Mouse (Mus musculus) heart, adult 2 months (tissue): ENCODE data around the gene Elmo2. TPM values are rescaled to one million over a fixed set of nuclear protein-coding genes. Genes with fewer than 3 reads are reported as not detected.

Experiments
- DNase-seq, 2 experiments: peaks; one replicate each; pipeline ENCODE4 v3.0.0; 2021
- H3K27ac ChIP-seq: fragments of 200-600 bp; 2 replicates; pipeline ENCODE4 v1.8.1; 2022
- H3K27me3 ChIP-seq: fragments of 200-500 bp; 2 replicates; pipeline ENCODE4 v1.6.1; 2012; ENCODE audit warnings: mild to moderate bottlenecking, low read length, inconsistent platforms, mixed read lengths; ENCODE audit not compliant: control insufficient read depth, insufficient read depth
- H3K36me3 ChIP-seq: fragments of 200-500 bp; 2 replicates; pipeline ENCODE4 v1.6.1; 2012; ENCODE audit warnings: low read length, inconsistent platforms; ENCODE audit not compliant: control insufficient read depth, insufficient read depth
- H3K4me1 ChIP-seq: fragments of 200-500 bp; 2 replicates; pipeline ENCODE4 v1.6.1; 2011; ENCODE audit warnings: low read length; ENCODE audit not compliant: control insufficient read depth, insufficient read depth
- H3K4me3 ChIP-seq: fragments of 200-600 bp; 2 replicates; pipeline ENCODE4 v1.8.1; 2022
- H3K79me2 ChIP-seq: fragments of 200-500 bp; replicated peaks from 2 replicates; pipeline ENCODE4 v1.6.1; 2012; ENCODE audit warnings: mild to moderate bottlenecking, inconsistent platforms, low read length, moderate library complexity, mixed read lengths; ENCODE audit not compliant: control insufficient read depth, insufficient read depth
- H3K9ac ChIP-seq: fragments of 200-500 bp; 2 replicates; pipeline ENCODE4 v1.6.1; 2012; ENCODE audit warnings: low read depth, mild to moderate bottlenecking, control low read depth, inconsistent platforms, low read length, mixed read lengths
- CTCF ChIP-seq: fragments of 200-600 bp; IDR thresholded peaks from 2 replicates; pipeline ENCODE4 v1.8.1; 2022; ENCODE audit warnings: antibody characterized with exemption, mild to moderate bottlenecking, moderate library complexity
- EP300 ChIP-seq: fragments of 200-500 bp; IDR thresholded peaks from 2 replicates; pipeline ENCODE4 v1.6.1; 2011; ENCODE audit warnings: low read depth, low read length, control low read depth; ENCODE audit not compliant: insufficient read depth
- POLR2A ChIP-seq: fragments of 200-500 bp; IDR thresholded peaks from 2 replicates; pipeline ENCODE4 v1.6.1; 2011; ENCODE audit warnings: mild to moderate bottlenecking, low read depth, low read length, control low read depth; ENCODE audit not compliant: insufficient read depth
- WGBS: fragments of 180-500 bp; shearing (Covaris S2); methylation state at CpG from one replicate; pipeline ENCODE4 v1.1.7; 2018; 5-methylcytosine and 5-hydroxymethylcytosine counted together
- intact Hi-C: fragments of 180-260 bp; cut with DNase I; formaldehyde crosslinking; loops from one replicate; pipeline ENCODE4 v1.15.1; 2025
- long read RNA-seq: library from polyadenylated mRNA; stranded (forward); transcript quantifications from one replicate; pipeline ENCODE4 v2.0.0, GENCODE M21; 2021
- polyA plus RNA-seq: library from polyadenylated mRNA; depleted of rRNA; stranded (reverse); fragments of >200 nt; gene quantifications from 2 replicates; pipeline ENCODE4 v1.2.3, GENCODE M21; 2012; rRNA removed
- total RNA-seq, 2 experiments: library from RNA; stranded (reverse); gene quantifications; 2 replicates each; pipeline ENCODE4 v1.2.3; 2021

Gene Elmo2
- total RNA-seq (10 to 100 TPM; 13.9 to 14.8 TPM), polyA plus RNA-seq (36.3 and 39.0 TPM in 2 replicates)
- long read RNA-seq, transcript Elmo2-203 (21 exons, 3,466 nt), result major isoform, 5 of 12 reads
- long read RNA-seq, partial matches to known transcripts, result 4 of 12 reads
- long read RNA-seq, other reads (novel, unspliced or antisense), result 2 of 12 reads

- under 1% methylated on average over 51 of the region's 55 CpGs for WGBS
- intact Hi-C loops, result loop anchor here (5.0 kb wide), 1 partner anchor 39 kb away; the partner anchor contains the start of gene Slc35c2
These were observed at the start of gene Elmo2 for GRCm38 (mm10) chr2:165326304-165327190. Gene Elmo2, minus strand, starts transcription at chr2:165326479.

GRCm38 (mm10) chr2:165376001-165376400 is 49.7 kb upstream of the Elmo2 start:
- no peaks in the 10 kb centered on the region for H3K36me3 ChIP-seq
- no peaks in the 10 kb centered on the region for H3K27me3 ChIP-seq
- TF ChIP-seq EP300, result no peak
- no peak for TF ChIP-seq CTCF
- TF ChIP-seq POLR2A, result no peak
- no peaks in the 10 kb centered on the region for H3K79me2 ChIP-seq
- no peaks in the 10 kb centered on the region for H3K4me1 ChIP-seq
- H3K27ac ChIP-seq, result no peak overlapping the region
- intact Hi-C loops, result no loop called here
- no peak overlapping the region for H3K9ac ChIP-seq
- no peak for DNase-seq
- WGBS, result 43% methylated on average over 4 of the region's 4 CpGs
- H3K4me3 ChIP-seq, result no peak overlapping the region

More at GRCm38 (mm10) chr2:165326304-165327190, at the start of gene Elmo2:
- Histone ChIP-seq H3K36me3 (no peaks in the 10 kb centered on the region), H3K79me2 (peaks cover 3% of the 10 kb centered on the region), H3K27me3 (no peaks in the 10 kb centered on the region), H3K4me1 (peaks cover 20% of the 10 kb centered on the region), H3K9ac (peak within 1 kb of the TSS; percentile 89), H3K4me3 (peak within 1 kb of the TSS; percentile 99), H3K27ac (peak within 1 kb of the TSS; percentile 80)
- no peak for TF ChIP-seq EP300
- peak; percentile 62 for TF ChIP-seq POLR2A
- DNase-seq, result peak; percentile 98

GRCm38 (mm10) chr2:165375478-165375877 is 49.2 kb upstream of the Elmo2 start:
- no peak for DNase-seq
- Histone ChIP-seq H3K4me3 (no peak overlapping the region), H3K27ac (no peak overlapping the region), H3K79me2 (no peaks in the 10 kb centered on the region), H3K27me3 (no peaks in the 10 kb centered on the region), H3K36me3 (no peaks in the 10 kb centered on the region), H3K9ac (no peak overlapping the region), H3K4me1 (no peaks in the 10 kb centered on the region)
- TF ChIP-seq POLR2A (no peak), CTCF (no peak), EP300 (no peak)
- WGBS, result 77% methylated on average over 5 of the region's 5 CpGs
- intact Hi-C loops, result no loop called here

- no peak overlapping the region for H3K27ac ChIP-seq
- H3K9ac ChIP-seq, result no peak overlapping the region
- intact Hi-C loops, result no loop called here
- peaks cover 2% of the 10 kb centered on the region; the same call in 1 of the 2 replicates for H3K27me3 ChIP-seq
- no peaks in the 10 kb centered on the region for H3K36me3 ChIP-seq
- H3K4me3 ChIP-seq, result no peak overlapping the region
- H3K79me2 ChIP-seq, result no peaks in the 10 kb centered on the region
- H3K4me1 ChIP-seq, result no peaks in the 10 kb centered on the region
- no peak for DNase-seq
- 24% methylated on average over 3 of the region's 3 CpGs for WGBS
- TF ChIP-seq CTCF (no peak), POLR2A (no peak), EP300 (no peak)
These were observed 44.8 kb upstream of the Elmo2 start for GRCm38 (mm10) chr2:165371066-165371465.

GRCm38 (mm10) chr2:165370348-165370747 is 44.1 kb upstream of the Elmo2 start:
- TF ChIP-seq CTCF (no peak), POLR2A (no peak), EP300 (no peak)
- H3K9ac ChIP-seq, result no peak overlapping the region
- intact Hi-C loops, result no loop called here
- no peaks in the 10 kb centered on the region for H3K36me3 ChIP-seq
- H3K79me2 ChIP-seq, result no peaks in the 10 kb centered on the region
- H3K27me3 ChIP-seq, result peaks cover 2% of the 10 kb centered on the region; the same call in 1 of the 2 replicates
- no peak for DNase-seq
- H3K4me3 ChIP-seq, result no peak overlapping the region
- H3K27ac ChIP-seq, result no peak overlapping the region
- no peaks in the 10 kb centered on the region for H3K4me1 ChIP-seq
- 60% methylated on average over 3 of the region's 3 CpGs for WGBS

- intact Hi-C loops, result no loop called here
- Histone ChIP-seq H3K79me2 (no peaks in the 10 kb centered on the region), H3K4me1 (no peaks in the 10 kb centered on the region), H3K36me3 (no peaks in the 10 kb centered on the region), H3K27ac (no peak within 1 kb of the TSS), H3K27me3 (peaks cover 2% of the 10 kb centered on the region; the same call in 1 of the 2 replicates), H3K9ac (no peak within 1 kb of the TSS), H3K4me3 (no peak within 1 kb of the TSS)
- DNase-seq, result no peak
- TF ChIP-seq CTCF (no peak), POLR2A (no peak), EP300 (no peak)
- 3% methylated on average over 27 of the region's 27 CpGs for WGBS
These were observed 42.2 kb upstream of the Elmo2 start, which contains the start of gene Zfp663 for GRCm38 (mm10) chr2:165368496-165368895. Gene Zfp663, minus strand, starts transcription at chr2:165368729.
